Mouse (Mus musculus) thymus, adult 2 months (tissue): Measurements from ENCODE around the gene Gm17571.

Experiments used
- CTCF ChIP-seq: fragments of 200-500 bp; IDR thresholded peaks from 2 replicates; pipeline ENCODE4 v1.5.1; 2012; ENCODE audit warnings: mild to moderate bottlenecking, control low read depth, low read length, moderate library complexity, borderline replicate concordance; ENCODE audit not compliant: control insufficient read depth, poor library complexity, insufficient read depth; ENCODE audit errors: extremely low read depth
- POLR2A ChIP-seq: fragments of 200-500 bp; IDR thresholded peaks from 2 replicates; pipeline ENCODE4 v1.6.1; 2012; ENCODE audit warnings: mild to moderate bottlenecking, low read length, control low read depth, moderate library complexity; ENCODE audit not compliant: control insufficient read depth, poor library complexity, insufficient read depth; ENCODE audit errors: extremely low read depth

GRCm38 (mm10) chr9:13470013-13470412 lies 23.5 kb upstream of the Gm17571 start:
- no peak for TF ChIP-seq CTCF
- TF ChIP-seq POLR2A: no peak
